Mouse (Mus musculus): ENCODE measurements around the gene Exoc1. TPM values are rescaled to one million over a fixed set of nuclear protein-coding genes. Genes with fewer than 3 reads are reported as not detected.

Gene Exoc1
- polyA plus RNA-seq, 1 experiment = 17.6 TPM

DNA sequence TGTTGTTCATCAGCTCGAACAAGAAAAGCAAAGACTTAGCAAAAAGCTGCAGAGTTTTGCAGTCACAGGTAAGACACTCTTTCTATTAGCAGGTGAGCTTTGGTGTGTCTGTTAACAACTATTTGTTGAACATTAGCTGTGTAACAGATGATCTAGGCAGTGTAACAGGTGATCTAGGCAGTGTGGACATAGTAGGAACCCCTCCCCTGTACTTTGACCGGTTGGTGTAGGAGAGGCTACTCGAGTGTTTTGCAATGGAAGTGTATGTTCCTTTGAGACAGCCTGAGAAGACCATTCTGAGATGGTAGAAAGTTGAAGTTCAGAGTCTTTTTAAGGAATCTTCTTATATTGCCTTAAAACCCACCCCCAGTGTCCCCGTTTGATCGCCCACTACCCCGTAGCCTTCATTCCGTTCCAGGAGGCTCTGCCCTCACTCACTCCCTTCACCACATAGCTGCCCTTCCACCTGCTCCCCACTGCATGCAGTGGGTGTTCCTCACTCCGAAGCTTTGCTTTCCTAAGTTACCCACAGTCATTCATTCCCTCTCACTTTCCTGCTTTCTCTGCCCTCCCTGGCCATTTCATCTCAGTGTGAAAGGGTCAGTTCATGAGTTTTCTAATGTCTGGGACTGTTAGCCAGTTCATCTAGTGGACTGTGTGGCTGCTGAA is 80.7 kb downstream of the Exoc1 start:
- Histone ChIP-seq H3K79me3 (ENCODE audit: low read depth) (no peaks in the 10 kb centered on the region), H3K27me3 (ENCODE audit: control insufficient read depth, insufficient read depth, insufficient read length) (no peaks in the 10 kb centered on the region), H3K79me2 (ENCODE audit: control insufficient read depth, insufficient read depth) (no peaks in the 10 kb centered on the region), H3K36me3 (ENCODE audit: control insufficient read depth, insufficient read depth) (peaks cover 46% of the 10 kb centered on the region), H3K4me3 (ENCODE audit: insufficient read depth, poor library complexity, severe bottlenecking) (no peak overlapping the region), H3ac (ENCODE audit: control insufficient read depth, insufficient read length, low read depth) (no peak overlapping the region)
- TF ChIP-seq USF1 (IDR thresholded peaks at IDR 0.05; ENCODE audit: low read depth) (no peak), MYOG (IDR thresholded peaks at IDR 0.05; ENCODE audit: control insufficient read depth, extremely low read depth, insufficient read length) (no peak), MAX (IDR thresholded peaks at IDR 0.05) (no peak), CTCF (IDR thresholded peaks at IDR 0.05; ENCODE audit: control insufficient read depth, insufficient read depth, insufficient read length) (no peak)

DNA sequence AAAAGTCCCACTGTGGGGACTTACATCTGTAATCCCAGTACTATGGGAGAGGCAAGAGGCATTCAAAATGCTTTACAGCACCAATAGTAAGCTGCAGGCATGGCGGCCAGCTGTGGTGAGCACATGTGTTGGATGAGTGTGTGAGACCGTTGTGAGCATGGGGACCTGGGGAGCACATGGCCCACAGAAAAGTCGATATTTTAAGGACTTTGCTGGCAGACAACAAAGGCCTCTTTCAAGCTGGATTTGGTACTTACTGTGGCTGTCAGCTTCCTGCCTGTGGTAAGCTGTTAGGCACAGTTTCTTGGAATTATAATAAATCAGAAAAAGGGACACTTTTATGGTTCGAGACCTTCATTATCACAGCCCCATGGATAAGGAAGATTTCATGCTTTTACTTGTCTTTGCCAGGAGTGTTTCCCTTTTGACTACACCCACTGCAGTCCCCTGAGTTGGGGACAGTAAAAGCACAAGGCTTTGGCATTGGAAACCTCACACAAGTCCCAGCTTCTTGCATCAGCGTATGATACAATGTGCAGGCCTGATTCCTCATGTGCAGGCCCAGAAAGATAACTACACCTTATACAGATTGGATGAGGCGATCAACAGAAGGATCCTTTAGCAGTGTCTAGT is 83.9 kb downstream of the Exoc1 start:
- no peaks in the 10 kb centered on the region for H3K79me2 ChIP-seq (ENCODE audit: control insufficient read depth, insufficient read depth)
- peaks cover 61% of the 10 kb centered on the region for H3K36me3 ChIP-seq (ENCODE audit: control insufficient read depth, insufficient read depth)
- H3K4me3 ChIP-seq (ENCODE audit: insufficient read depth, poor library complexity, severe bottlenecking) = no peak overlapping the region
- no peak overlapping the region for H3ac ChIP-seq (ENCODE audit: control insufficient read depth, insufficient read length, low read depth)
- no peaks in the 10 kb centered on the region for H3K27me3 ChIP-seq (ENCODE audit: control insufficient read depth, insufficient read depth, insufficient read length)
- TF ChIP-seq USF1 (IDR thresholded peaks at IDR 0.05; ENCODE audit: low read depth) = no peak
- TF ChIP-seq MYOG (IDR thresholded peaks at IDR 0.05; ENCODE audit: control insufficient read depth, extremely low read depth, insufficient read length) = no peak
- no peak for TF ChIP-seq FOSL1 (IDR thresholded peaks at IDR 0.05; ENCODE audit: insufficient read depth, low read length, poor library complexity, severe bottlenecking)
- TF ChIP-seq CTCF (IDR thresholded peaks at IDR 0.05; ENCODE audit: control insufficient read depth, insufficient read depth, insufficient read length) = no peak
- no peak for TF ChIP-seq CEBPB (IDR thresholded peaks at IDR 0.05; ENCODE audit: low read depth)
- TF ChIP-seq MAX (IDR thresholded peaks at IDR 0.05) = no peak
- no peak for TF ChIP-seq MYOD1 (IDR thresholded peaks at IDR 0.05; ENCODE audit: control insufficient read depth, insufficient read length, low read depth)
- no peaks in the 10 kb centered on the region for H3K79me3 ChIP-seq (ENCODE audit: low read depth)

DNA sequence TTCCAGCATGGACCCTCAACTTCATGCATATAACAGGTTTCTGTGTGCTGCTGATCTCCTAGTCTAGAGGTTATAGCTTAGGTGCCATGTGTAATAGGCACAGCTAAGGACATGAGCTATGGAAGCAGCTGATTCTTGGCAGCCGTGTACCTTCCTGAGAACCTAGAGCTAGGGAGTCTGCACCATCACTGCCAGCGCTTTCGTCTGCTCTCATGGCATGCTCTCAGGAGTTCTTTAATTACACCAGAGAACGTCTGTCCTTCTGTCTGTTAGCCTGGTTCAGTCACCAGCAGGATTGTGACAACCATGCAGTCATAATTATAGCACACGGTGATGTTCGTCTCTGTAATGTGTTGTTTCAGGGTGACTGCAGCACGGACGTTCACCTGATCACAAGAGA is 86.2 kb downstream of the Exoc1 start:
- no peak overlapping the region for H3ac ChIP-seq (ENCODE audit: control insufficient read depth, insufficient read length, low read depth)
- TF ChIP-seq MAX (IDR thresholded peaks at IDR 0.05) (no peak), FOSL1 (IDR thresholded peaks at IDR 0.05; ENCODE audit: insufficient read depth, low read length, poor library complexity, severe bottlenecking) (no peak), CTCF (IDR thresholded peaks at IDR 0.05; ENCODE audit: control insufficient read depth, insufficient read depth, insufficient read length) (no peak), MYOG (IDR thresholded peaks at IDR 0.05; ENCODE audit: control insufficient read depth, extremely low read depth, insufficient read length) (no peak), USF1 (IDR thresholded peaks at IDR 0.05; ENCODE audit: low read depth) (no peak), MYOD1 (IDR thresholded peaks at IDR 0.05; ENCODE audit: control insufficient read depth, insufficient read length, low read depth) (no peak), CEBPB (IDR thresholded peaks at IDR 0.05; ENCODE audit: low read depth) (no peak)
- H3K79me3 ChIP-seq (ENCODE audit: low read depth) = no peaks in the 10 kb centered on the region
- peaks cover 61% of the 10 kb centered on the region for H3K36me3 ChIP-seq (ENCODE audit: control insufficient read depth, insufficient read depth)
- H3K79me2 ChIP-seq (ENCODE audit: control insufficient read depth, insufficient read depth) = no peaks in the 10 kb centered on the region
- H3K27me3 ChIP-seq (ENCODE audit: control insufficient read depth, insufficient read depth, insufficient read length) = no peaks in the 10 kb centered on the region
- no peak overlapping the region for H3K4me3 ChIP-seq (ENCODE audit: insufficient read depth, poor library complexity, severe bottlenecking)

DNA sequence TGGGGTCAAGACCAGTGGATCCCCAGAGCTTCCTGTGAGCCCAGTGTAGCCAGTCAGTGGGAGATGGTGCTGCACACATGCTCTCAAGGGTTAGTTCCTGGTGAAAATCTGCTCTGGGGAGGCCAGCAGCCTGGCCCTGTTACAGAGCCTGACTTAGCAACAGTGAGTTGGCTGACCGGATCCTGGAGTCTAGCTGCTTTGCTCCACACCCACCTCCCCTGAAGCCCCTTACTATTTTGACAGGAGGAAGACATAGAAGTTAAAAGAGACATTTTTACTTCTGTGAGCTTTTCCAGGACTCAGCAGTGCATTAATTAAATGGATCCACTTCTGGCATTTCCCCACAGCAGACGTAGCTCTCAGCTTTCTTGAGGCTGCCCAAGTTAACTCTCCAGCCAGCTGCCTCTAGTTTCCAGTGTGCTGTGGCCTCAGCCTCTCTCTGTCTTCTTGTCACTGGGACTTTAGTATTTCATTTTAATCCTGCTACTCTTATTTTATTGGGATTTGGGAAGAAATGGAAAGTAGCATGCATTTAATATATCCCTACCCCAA is 87.2 kb downstream of the Exoc1 start:
- H3K27me3 ChIP-seq (ENCODE audit: control insufficient read depth, insufficient read depth, insufficient read length) = no peaks in the 10 kb centered on the region

DNA sequence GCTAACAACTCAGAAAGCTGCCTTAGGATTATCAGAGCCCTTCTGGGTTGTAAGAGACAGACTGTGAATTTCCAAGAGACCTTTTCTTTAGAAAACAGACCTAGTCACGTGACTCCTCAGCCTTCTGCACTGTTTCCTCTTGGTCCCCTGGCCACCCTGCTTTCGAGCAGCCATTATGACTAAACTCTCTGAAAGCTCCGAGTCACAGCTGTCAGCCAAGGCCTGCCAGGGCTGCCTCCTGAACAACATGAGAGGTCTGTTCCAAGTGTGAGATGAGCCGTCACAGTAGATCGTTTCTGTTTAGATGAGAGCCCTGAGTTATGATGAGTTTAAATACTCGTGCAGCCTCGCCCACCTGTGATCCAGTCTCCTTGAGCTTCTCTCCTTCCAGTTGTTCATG is 89.6 kb downstream of the Exoc1 start:
- H3K79me3 ChIP-seq (ENCODE audit: low read depth) = no peaks in the 10 kb centered on the region
- no peaks in the 10 kb centered on the region for H3K79me2 ChIP-seq (ENCODE audit: control insufficient read depth, insufficient read depth)
- H3K27me3 ChIP-seq (ENCODE audit: control insufficient read depth, insufficient read depth, insufficient read length) = no peaks in the 10 kb centered on the region
- no peak overlapping the region for H3ac ChIP-seq (ENCODE audit: control insufficient read depth, insufficient read length, low read depth)
- no peak overlapping the region for H3K4me3 ChIP-seq (ENCODE audit: insufficient read depth, poor library complexity, severe bottlenecking)
- no peak for TF ChIP-seq USF1 (IDR thresholded peaks at IDR 0.05; ENCODE audit: low read depth)
- no peak for TF ChIP-seq CTCF (IDR thresholded peaks at IDR 0.05; ENCODE audit: control insufficient read depth, insufficient read depth, insufficient read length)
- TF ChIP-seq MAX (IDR thresholded peaks at IDR 0.05) = no peak
- no peak for TF ChIP-seq FOSL1 (IDR thresholded peaks at IDR 0.05; ENCODE audit: insufficient read depth, low read length, poor library complexity, severe bottlenecking)
- TF ChIP-seq MYOG (IDR thresholded peaks at IDR 0.05; ENCODE audit: control insufficient read depth, extremely low read depth, insufficient read length) = no peak
- no peak for TF ChIP-seq MYOD1 (IDR thresholded peaks at IDR 0.05; ENCODE audit: control insufficient read depth, insufficient read length, low read depth)
- TF ChIP-seq CEBPB (IDR thresholded peaks at IDR 0.05; ENCODE audit: low read depth) = no peak
- H3K36me3 ChIP-seq (ENCODE audit: control insufficient read depth, insufficient read depth) = peaks cover 55% of the 10 kb centered on the region

More for the DNA sequence above, 87.2 kb downstream of the Exoc1 start:
- Histone ChIP-seq H3ac (ENCODE audit: control insufficient read depth, insufficient read length, low read depth) (no peak overlapping the region), H3K79me2 (ENCODE audit: control insufficient read depth, insufficient read depth) (no peaks in the 10 kb centered on the region), H3K4me3 (ENCODE audit: insufficient read depth, poor library complexity, severe bottlenecking) (no peak overlapping the region), H3K36me3 (ENCODE audit: control insufficient read depth, insufficient read depth) (peaks cover 63% of the 10 kb centered on the region), H3K79me3 (ENCODE audit: low read depth) (no peaks in the 10 kb centered on the region)
- TF ChIP-seq MAX (IDR thresholded peaks at IDR 0.05) (no peak), CEBPB (IDR thresholded peaks at IDR 0.05; ENCODE audit: low read depth) (no peak), MYOG (IDR thresholded peaks at IDR 0.05; ENCODE audit: control insufficient read depth, extremely low read depth, insufficient read length) (no peak), USF1 (IDR thresholded peaks at IDR 0.05; ENCODE audit: low read depth) (no peak), MYOD1 (IDR thresholded peaks at IDR 0.05; ENCODE audit: control insufficient read depth, insufficient read length, low read depth) (no peak), CTCF (IDR thresholded peaks at IDR 0.05; ENCODE audit: control insufficient read depth, insufficient read depth, insufficient read length) (no peak), FOSL1 (IDR thresholded peaks at IDR 0.05; ENCODE audit: insufficient read depth, low read length, poor library complexity, severe bottlenecking) (no peak)

Other genes with a start within 250 kb of the Exoc1 start
- gene Clock, start 224.5 kb upstream of the Exoc1 start, polyA plus RNA-seq (2012; fragmentation: generic; extraction: Trizol) = 5.7 TPM
- gene Pdcl2, start 198.2 kb upstream of the Exoc1 start, polyA plus RNA-seq (2012; fragmentation: generic; extraction: Trizol) = not detected
- gene Nmu, start 165.5 kb upstream of the Exoc1 start, polyA plus RNA-seq (2012; fragmentation: generic; extraction: Trizol) = 0.23 TPM
- not detected for gene Gm7271, start 45.3 kb upstream of the Exoc1 start, polyA plus RNA-seq (2012; fragmentation: generic; extraction: Trizol)
- 1.6 TPM for gene Cep135, start 59.4 kb downstream of the Exoc1 start, polyA plus RNA-seq (2012; fragmentation: generic; extraction: Trizol)
- 4.6 TPM for gene C530008M17Rik, start 127.2 kb downstream of the Exoc1 start, polyA plus RNA-seq (2012; fragmentation: generic; extraction: Trizol)